Mouse (Mus musculus) right cerebral cortex, postnatal 25 days (tissue): Measurements from ENCODE around the gene Rsbn1.

ENCODE experiments used
- DNase-seq: peaks from one replicate; pipeline ENCODE4 v3.0.0; 2022

Rsbn1 gene

GRCm38 (mm10) chr3:103960622-103961021, 46.7 kb downstream of the Rsbn1 start:
- DNase-seq, result no peak

DNA sequence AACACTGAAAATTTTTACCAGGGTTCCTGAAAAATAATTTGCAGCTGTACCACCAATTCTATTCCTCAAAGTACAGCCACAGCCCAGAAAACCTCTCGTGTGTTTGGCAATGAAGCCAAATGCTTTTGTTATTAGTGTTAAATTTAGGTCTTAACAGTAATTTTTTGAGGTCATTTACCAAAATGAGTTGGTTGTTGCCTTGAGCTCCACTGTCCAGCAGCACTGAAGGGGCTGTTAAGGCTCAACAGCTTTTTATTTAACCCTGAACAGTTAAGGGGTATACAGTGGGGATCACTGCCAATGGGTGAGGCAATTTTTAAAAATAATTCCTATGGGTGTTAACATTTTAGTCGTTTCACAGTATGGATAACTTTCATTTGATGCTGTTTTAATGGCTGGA, 53.3 kb downstream of the Rsbn1 start:
- no peak for DNase-seq

- DNase-seq, result peak; percentile 88
Measured at GRCm38 (mm10) chr3:103967861-103968691, 54.2 kb downstream of the Rsbn1 start, which contains the start of gene Phtf1. TSS of gene Phtf1 (plus strand) at chr3:103968110.

- DNase-seq, result no peak
Measured at GRCm38 (mm10) chr3:103968701-103969100, 54.8 kb downstream of the Rsbn1 start.

DNA sequence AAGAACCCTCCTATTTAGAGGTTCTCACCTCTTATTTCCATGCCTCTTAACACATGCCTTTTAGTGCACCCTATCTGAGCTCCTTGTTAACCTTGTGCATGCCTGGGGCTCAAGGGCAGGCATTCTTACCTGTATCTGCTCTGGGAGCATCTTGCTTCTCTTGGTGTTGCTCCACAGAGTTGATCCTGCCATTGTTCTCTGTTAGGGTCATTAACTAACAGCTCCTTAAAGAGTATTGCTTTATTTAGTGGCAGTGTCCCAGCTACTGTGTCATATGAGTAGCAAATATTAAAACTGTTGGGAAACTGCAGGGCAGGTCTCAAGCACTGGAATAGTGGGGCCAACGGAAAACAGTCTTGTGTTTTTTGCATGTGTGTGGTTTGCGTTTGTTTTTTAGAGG, 57.2 kb downstream of the Rsbn1 start:
- DNase-seq, result no peak

GRCm38 (mm10) chr3:103984556-103984955, 70.6 kb downstream of the Rsbn1 start:
- DNase-seq, result no peak

DNA sequence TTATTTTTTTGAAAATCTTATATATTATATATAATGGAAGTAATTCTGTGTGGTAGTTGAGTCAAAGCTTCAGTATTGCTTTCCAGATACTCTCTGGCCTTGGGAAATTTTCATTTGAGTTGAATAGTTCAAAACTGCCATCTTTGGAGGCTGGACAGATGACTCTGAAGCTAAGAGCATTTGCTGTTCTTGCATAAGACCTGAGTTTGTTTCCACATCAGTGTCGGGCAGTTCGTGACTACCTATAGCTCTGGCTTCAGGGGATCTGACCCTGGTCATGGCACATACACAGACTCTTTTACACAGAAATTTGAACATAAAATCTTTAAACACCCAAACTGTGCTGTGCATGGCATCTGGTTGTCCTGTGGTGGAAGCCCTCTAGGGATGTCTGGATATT, 71.3 kb downstream of the Rsbn1 start:
- no peak for DNase-seq

DNA sequence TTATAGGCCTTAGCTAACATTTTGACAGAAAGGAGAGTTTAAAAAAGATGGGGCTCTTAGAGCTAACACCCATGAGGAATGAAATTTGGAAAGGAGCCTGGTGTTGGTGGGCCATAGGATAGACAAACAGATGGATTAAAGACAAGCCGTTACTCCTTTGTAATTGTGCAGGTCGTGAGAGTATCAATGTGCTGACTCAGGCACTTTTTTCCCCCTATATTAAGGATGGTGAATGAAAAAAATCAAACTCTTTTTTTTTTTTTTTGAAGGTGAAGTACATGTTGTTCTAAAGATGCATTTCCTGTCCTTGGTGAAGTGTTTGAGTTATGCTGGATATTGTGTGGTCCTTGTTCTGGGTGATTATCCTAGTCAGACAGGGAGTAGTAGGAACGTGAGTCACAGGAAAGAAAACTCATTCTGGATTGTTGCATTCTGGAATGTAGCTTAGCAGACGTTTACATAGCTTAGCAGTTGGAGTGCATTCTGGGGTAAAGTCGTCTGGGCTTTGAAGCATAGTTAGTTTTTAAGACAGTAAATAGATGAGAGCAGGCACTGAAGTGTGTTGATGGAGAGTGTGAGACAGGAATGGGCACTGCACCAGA, 74.0 kb downstream of the Rsbn1 start:
- no peak for DNase-seq

DNA sequence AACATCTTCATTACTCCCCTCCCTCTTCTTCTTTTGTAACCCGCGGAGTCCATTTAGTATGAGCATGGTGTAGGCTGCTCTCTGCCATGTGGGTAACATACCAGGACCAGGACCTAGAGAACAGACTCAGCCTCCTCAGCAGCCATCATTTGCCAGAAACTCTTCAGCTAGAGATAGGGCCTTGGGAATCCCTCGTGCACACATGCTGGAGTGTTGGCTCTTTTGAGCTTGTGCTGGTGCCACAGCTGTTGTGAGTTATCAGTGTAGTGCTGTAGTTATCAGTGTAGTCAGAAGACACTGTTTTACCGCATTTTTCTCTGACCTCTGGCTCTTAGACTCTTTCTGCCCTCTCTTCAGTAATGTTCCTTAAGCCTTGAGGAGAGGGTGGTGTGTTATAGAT, 75.4 kb downstream of the Rsbn1 start:
- DNase-seq, result no peak

- DNase-seq, result no peak
Measured at GRCm38 (mm10) chr3:103991271-103991670, 77.4 kb downstream of the Rsbn1 start.

- DNase-seq, result no peak
Measured at GRCm38 (mm10) chr3:103998724-103999123, 84.8 kb downstream of the Rsbn1 start.

- no peak for DNase-seq
Measured at GRCm38 (mm10) chr3:104006896-104007466, 93.1 kb downstream of the Rsbn1 start.

DNA sequence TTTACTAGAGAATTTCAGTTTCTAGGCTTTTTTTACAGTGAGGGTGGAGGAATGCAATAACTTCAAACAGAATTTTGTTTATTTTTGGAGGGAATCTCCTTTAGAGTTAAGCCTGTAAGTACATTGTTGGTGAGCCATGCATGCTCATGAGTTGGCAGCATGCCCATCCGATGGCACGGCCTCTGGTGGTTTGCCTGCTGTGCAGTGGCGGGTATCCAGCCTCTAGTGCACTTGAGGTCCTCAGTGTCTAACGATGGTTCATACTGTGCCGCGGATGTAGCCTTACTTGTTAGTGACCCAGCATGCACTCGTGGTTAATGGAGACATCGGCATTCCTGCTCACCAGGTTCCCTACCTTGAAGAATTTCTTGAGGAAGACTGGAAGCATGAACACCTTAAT, 93.6 kb downstream of the Rsbn1 start:
- DNase-seq, result no peak

DNA sequence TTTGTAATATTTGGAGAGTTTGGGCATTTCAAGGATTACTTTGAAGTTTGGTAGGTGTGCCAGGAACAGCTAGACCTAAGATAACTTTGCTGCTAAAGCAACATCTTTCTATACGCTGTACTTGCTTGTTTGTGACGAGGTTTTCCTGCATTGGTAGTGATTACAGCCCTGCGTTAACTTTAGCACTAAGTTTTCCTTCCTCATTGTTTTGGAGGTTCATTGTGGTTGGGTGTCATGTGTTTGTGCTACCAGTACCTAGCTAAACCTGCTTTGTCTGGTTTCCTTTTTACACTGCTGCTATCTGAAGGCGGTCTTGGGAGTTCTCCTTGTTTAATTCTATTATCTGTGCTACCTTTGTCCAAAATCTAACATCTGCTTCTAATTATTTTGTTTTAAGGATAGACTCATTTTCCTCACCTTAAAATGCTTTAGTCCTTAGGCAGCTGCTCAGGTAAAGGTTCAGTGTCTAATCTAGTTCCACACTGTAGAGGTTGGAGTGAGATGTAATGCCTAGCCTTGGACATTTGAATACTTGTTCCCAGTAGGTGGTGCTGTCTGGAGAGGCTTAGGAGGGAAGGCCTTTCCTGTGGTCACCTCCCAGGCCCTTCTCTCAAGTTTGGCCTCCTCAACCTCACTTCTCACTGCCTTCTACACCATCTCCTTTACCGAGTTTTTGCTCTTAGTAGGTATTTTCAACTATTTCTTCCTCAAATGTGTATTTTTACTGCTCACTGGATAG, 96.2 kb downstream of the Rsbn1 start:
- DNase-seq, result no peak

- no peak for DNase-seq
Measured at GRCm38 (mm10) chr3:104011972-104012371, 98.1 kb downstream of the Rsbn1 start.
